Mouse (Mus musculus): ENCODE measurements around the gene Nvl.

DNA sequence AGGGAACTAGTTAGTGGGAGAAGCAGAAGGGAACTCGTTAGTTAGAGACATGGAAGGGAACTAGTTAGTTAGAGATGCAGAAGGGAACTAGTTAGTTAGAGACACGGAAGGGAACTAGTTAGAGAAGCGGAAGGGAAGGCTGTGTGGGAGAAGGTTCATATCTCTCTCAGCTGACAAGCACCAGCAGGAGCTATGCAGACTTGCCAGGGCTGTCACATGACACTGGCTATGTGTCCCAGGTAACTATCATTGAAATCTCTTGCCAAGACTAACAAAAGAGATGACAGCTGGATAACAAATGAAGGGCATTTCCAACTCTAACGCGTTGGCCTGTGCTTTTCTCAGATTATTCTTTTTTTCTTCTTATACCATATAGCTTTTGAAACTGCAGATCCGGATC, 79.4 kb downstream of the Nvl start:
- TF ChIP-seq CTCF (IDR thresholded peaks at IDR 0.05; ENCODE audit: low read depth) (no peak), EP300 (IDR thresholded peaks at IDR 0.05; ENCODE audit: low read depth) (no peak)
